Mouse (Mus musculus): ENCODE measurements around the gene Mrrf. TPM values are rescaled to one million over a fixed set of nuclear protein-coding genes. Genes with fewer than 3 reads are reported as not detected.

Mrrf gene
- polyA plus RNA-seq, 1 experiment from 2014 or later = 29.8 TPM

DNA sequence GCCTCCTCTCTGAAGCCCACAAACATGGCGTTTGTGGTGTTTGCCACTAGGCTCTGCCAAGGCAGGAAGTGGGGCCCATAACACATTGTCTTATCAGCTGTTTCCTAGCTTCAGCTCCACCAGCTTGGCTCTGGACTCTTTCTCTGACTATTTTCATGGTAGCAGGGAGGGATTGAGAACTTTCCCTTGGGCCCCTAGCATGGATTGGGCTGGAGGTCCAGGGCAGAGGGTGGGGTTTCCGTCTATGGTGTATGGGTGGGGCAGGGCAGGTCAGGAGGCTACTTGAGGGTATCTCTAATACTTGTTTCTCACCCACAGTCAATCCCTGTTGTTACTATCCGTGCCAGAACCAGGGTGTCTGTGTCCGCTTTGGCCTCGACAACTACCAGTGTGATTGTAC is 100.7 kb downstream of the Mrrf start:
- Histone ChIP-seq H3K27me3 (replicated peaks) (no peaks in the 10 kb centered on the region; the same call in 1 of the 2 replicates), H3K9ac (no peak overlapping the region), H3K36me3 (peaks cover 43% of the 10 kb centered on the region), H3K4me1 (peaks cover 43% of the 10 kb centered on the region), H3K9me3 (no peaks in the 10 kb centered on the region), H3K4me2 (peak overlapping the region; percentile 26; the same call in 1 of the 2 replicates), H3K4me3 (no peak overlapping the region), H3K27ac (replicated peaks) (peak overlapping the region; percentile 75)
- 73% methylated on average over 5 of the region's 5 CpGs for WGBS
- no peak for ATAC-seq (ENCODE audit: extremely low read depth, insufficient number of reproducible peaks, low FRiP score, low TSS enrichment)

DNA sequence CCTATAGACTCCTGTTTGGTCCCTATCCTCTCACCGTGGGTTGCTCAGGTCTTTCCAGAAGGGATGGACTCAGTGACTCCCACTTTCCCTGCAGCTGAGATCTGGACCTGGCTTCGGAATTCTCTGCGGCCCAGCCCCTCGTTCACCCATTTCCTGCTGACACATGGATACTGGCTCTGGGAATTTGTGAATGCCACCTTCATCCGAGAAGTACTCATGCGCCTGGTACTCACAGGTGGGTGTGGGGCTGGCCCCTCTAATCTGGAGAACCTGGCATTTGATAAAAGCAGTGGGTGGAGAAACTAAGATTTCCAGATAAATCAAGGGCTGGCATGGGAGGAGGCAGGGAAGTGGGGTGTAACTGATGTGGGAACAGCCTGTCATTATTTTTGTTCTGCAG is 101.4 kb downstream of the Mrrf start:
- 86% methylated on average over 6 of the region's 6 CpGs for WGBS
- H3K4me3 ChIP-seq = no peak overlapping the region
- no peak overlapping the region for H3K4me2 ChIP-seq
- ATAC-seq (ENCODE audit: extremely low read depth, insufficient number of reproducible peaks, low FRiP score, low TSS enrichment) = no peak
- no peak overlapping the region for H3K27ac ChIP-seq (replicated peaks)
- no peaks in the 10 kb centered on the region for H3K9me3 ChIP-seq
- H3K4me1 ChIP-seq = peaks cover 39% of the 10 kb centered on the region
- H3K36me3 ChIP-seq = peaks cover 43% of the 10 kb centered on the region
- H3K9ac ChIP-seq = no peak overlapping the region
- H3K27me3 ChIP-seq (replicated peaks) = no peaks in the 10 kb centered on the region; the same call in 1 of the 2 replicates

DNA sequence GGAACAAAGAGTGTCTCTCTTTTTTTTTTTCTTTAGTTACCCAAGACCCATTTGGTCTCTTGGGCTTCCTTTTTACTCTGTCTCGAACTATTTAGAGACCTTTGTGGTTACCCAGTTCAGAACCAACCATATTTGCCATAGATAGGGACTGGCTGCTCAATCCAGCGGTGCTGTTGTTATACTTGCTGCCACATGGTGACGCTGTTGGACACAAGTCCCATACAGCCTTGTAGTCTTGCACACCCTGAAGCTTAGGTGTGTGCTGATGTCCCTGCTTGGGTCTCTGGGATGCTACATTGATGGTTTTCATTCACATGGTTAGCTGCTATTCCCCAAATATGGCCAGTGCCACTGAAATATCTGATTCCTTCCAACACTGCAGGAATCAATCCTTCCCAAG is 102.3 kb downstream of the Mrrf start:
- Histone ChIP-seq H3K4me3 (no peak overlapping the region), H3K4me1 (peaks cover 39% of the 10 kb centered on the region), H3K36me3 (peaks cover 43% of the 10 kb centered on the region), H3K27ac (replicated peaks) (no peak overlapping the region), H3K9ac (no peak overlapping the region), H3K9me3 (no peaks in the 10 kb centered on the region), H3K4me2 (no peak overlapping the region), H3K27me3 (replicated peaks) (no peaks in the 10 kb centered on the region)
- 72% methylated on average over 3 of the region's 3 CpGs for WGBS
- ATAC-seq (ENCODE audit: extremely low read depth, insufficient number of reproducible peaks, low FRiP score, low TSS enrichment) = no peak

DNA sequence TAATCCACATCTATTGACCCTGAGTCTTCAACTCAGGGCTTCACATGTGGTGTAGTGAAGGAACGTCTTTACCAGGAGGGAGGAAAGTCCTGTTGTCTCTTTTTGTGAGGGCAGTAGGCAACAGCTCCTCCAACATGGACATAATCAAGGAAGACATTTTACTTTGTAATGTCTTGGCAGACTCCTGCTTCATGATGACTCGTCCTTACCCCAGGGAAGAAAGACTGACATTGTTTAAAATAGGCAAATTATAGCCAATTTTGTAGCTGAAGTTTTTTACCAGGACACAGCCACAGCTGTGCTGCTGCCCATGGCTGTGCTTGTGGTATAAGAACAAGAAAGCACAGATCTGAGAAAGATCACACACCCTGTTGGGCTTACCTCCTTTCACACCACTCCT is 102.8 kb downstream of the Mrrf start:
- Histone ChIP-seq H3K9me3 (no peaks in the 10 kb centered on the region), H3K36me3 (peaks cover 43% of the 10 kb centered on the region), H3K4me1 (peaks cover 44% of the 10 kb centered on the region), H3K9ac (no peak overlapping the region), H3K27ac (replicated peaks) (no peak overlapping the region), H3K4me2 (no peak overlapping the region), H3K4me3 (no peak overlapping the region), H3K27me3 (replicated peaks) (no peaks in the 10 kb centered on the region)
- 78% methylated on average over 2 of the region's 2 CpGs for WGBS
- ATAC-seq (ENCODE audit: extremely low read depth, insufficient number of reproducible peaks, low FRiP score, low TSS enrichment) = no peak

Other genes with a start within 250 kb of the Mrrf start
- 0.84 and 0.86 TPM in 2 replicates for gene Ttll11, start 156.5 kb upstream of the Mrrf start, polyA plus RNA-seq (2015; fragmentation: Nextera tagmentation; extraction: Ambion mirVana)
- gene Ndufa8, start 87.0 kb upstream of the Mrrf start, polyA plus RNA-seq (2015; fragmentation: Nextera tagmentation; extraction: Ambion mirVana) = 363 and 394 TPM in 2 replicates
- not detected in 2 replicates for gene Morn5, start 86.9 kb upstream of the Mrrf start, polyA plus RNA-seq (2015; fragmentation: Nextera tagmentation; extraction: Ambion mirVana)
- gene Lhx6, start 31.0 kb upstream of the Mrrf start, polyA plus RNA-seq (2015; fragmentation: Nextera tagmentation; extraction: Ambion mirVana) = 1.0 and 1.3 TPM in 2 replicates
- gene Rbm18, start 384 bp downstream of the Mrrf start, polyA plus RNA-seq (2015; fragmentation: Nextera tagmentation; extraction: Ambion mirVana) = 52.0 and 53.9 TPM in 2 replicates
- 23.3 and 25.2 TPM in 2 replicates for gene Ptgs1, start 94.0 kb downstream of the Mrrf start, polyA plus RNA-seq (2015; fragmentation: Nextera tagmentation; extraction: Ambion mirVana)
- gene Olfr338, start 237.1 kb downstream of the Mrrf start, polyA plus RNA-seq (2015; fragmentation: Nextera tagmentation; extraction: Ambion mirVana) = not detected in 2 replicates